Mouse (Mus musculus) G1E-ER4 (cell line): Measurements from ENCODE around the gene Vsig4. TPM values are rescaled to one million over a fixed set of nuclear protein-coding genes. Genes with fewer than 3 reads are reported as not detected.

Experiments used
- GATA1 ChIP-seq: IDR thresholded peaks from one replicate; pipeline ENCODE4 v1.8.0; 2012; ENCODE audit warnings: low read length, inconsistent platforms
- polyA plus RNA-seq: library from polyadenylated mRNA; stranded (reverse); fragments of >175 nt; gene quantifications from 2 replicates; pipeline ENCODE4 v1.2.3, GENCODE M21; 2012

Gene Vsig4
- not detected in 2 replicates for polyA plus RNA-seq

- TF ChIP-seq GATA1: no peak
Measured at GRCm38 (mm10) chrX:96293338-96293737, at the start of gene Vsig4. Vsig4 (minus strand) TSS chrX:96293438.

- no peak for TF ChIP-seq GATA1
Measured at GRCm38 (mm10) chrX:96339108-96339507, 45.9 kb upstream of the Vsig4 start.

GRCm38 (mm10) chrX:96329764-96330163, 36.5 kb upstream of the Vsig4 start:
- no peak for TF ChIP-seq GATA1

- no peak for TF ChIP-seq GATA1
Measured at GRCm38 (mm10) chrX:96256509-96256908, 36.7 kb downstream of the Vsig4 start.

GRCm38 (mm10) chrX:96239644-96240043, 53.6 kb downstream of the Vsig4 start:
- no peak for TF ChIP-seq GATA1

- no peak for TF ChIP-seq GATA1
Measured at GRCm38 (mm10) chrX:96239037-96239436, 54.2 kb downstream of the Vsig4 start.

GRCm38 (mm10) chrX:96235775-96236174, 57.5 kb downstream of the Vsig4 start:
- TF ChIP-seq GATA1: no peak

GRCm38 (mm10) chrX:96227030-96227429, 66.2 kb downstream of the Vsig4 start:
- no peak for TF ChIP-seq GATA1

- no peak for TF ChIP-seq GATA1
Measured at GRCm38 (mm10) chrX:96225474-96225873, 67.8 kb downstream of the Vsig4 start.

GRCm38 (mm10) chrX:96224210-96224609, 69.0 kb downstream of the Vsig4 start:
- no peak for TF ChIP-seq GATA1

- no peak for TF ChIP-seq GATA1
Measured at GRCm38 (mm10) chrX:96218088-96218487, 75.2 kb downstream of the Vsig4 start.

GRCm38 (mm10) chrX:96206872-96207271, 86.4 kb downstream of the Vsig4 start:
- no peak for TF ChIP-seq GATA1

Other genes starting within 250 kb of the Vsig4 start
- 22.6 and 67.3 TPM in 2 replicates for gene Msn, start 197.4 kb downstream of the Vsig4 start, polyA plus RNA-seq
- not detected in 2 replicates for gene Heph, start 161.9 kb upstream of the Vsig4 start, polyA plus RNA-seq
- gene Hsf3, start 162.9 kb upstream of the Vsig4 start, polyA plus RNA-seq: not detected in 2 replicates